Mouse (Mus musculus) left cerebral cortex, postnatal 4 days (tissue): ENCODE measurements at regions not wholly inside any gene's neighbourhood (a gene's known extent, or its start where the extent isn't known, plus 50 kb on each side); places are given as distances from the start of the nearest gene placed in this dataset.

Experiments used
- DNase-seq: peaks from one replicate; pipeline ENCODE4 v3.0.0-alpha.2; 2022
- intact Hi-C: fragments of 180-260 bp; cut with DNase I; formaldehyde crosslinking; loops from one replicate; pipeline ENCODE4 v1.15.1; 2025

GRCm38 (mm10) chr5:39181616-39182402 is 305.2 kb upstream of the Clnk start:
- intact Hi-C loops: no loop called here
- DNase-seq: no peak

GRCm38 (mm10) chr5:39181028-39181427 is 304.4 kb upstream of the Clnk start:
- peak; percentile 41 for DNase-seq
- intact Hi-C loops: no loop called here

GRCm38 (mm10) chr5:39177891-39178290 is 301.3 kb upstream of the Clnk start:
- intact Hi-C loops: no loop called here

GRCm38 (mm10) chr5:39176906-39177305 is 300.3 kb upstream of the Clnk start:
- intact Hi-C loops: no loop called here
- DNase-seq: peak; percentile 7

More at GRCm38 (mm10) chr5:39177891-39178290, 301.3 kb upstream of the Clnk start:
- no peak for DNase-seq

GRCm38 (mm10) chr5:39173491-39173890 is 296.9 kb upstream of the Clnk start:
- no peak for DNase-seq
- intact Hi-C loops: no loop called here

GRCm38 (mm10) chr5:39159651-39160050 is 283.0 kb upstream of the Clnk start:
- DNase-seq: no peak
- intact Hi-C loops: no loop called here

- DNase-seq: no peak
- intact Hi-C loops: no loop called here
Observed at GRCm38 (mm10) chr5:39155763-39156162, 279.2 kb upstream of the Clnk start.

- DNase-seq: no peak
- intact Hi-C loops: no loop called here
Observed at GRCm38 (mm10) chr5:39153291-39153794, 276.7 kb upstream of the Clnk start.

- intact Hi-C loops: no loop called here
- DNase-seq: no peak
Observed at GRCm38 (mm10) chr5:39151917-39152316, 275.3 kb upstream of the Clnk start.

- intact Hi-C loops: no loop called here
- DNase-seq: no peak
Observed at GRCm38 (mm10) chr5:39150891-39151290, 274.3 kb upstream of the Clnk start.

GRCm38 (mm10) chr5:39145658-39146057 is 269.0 kb upstream of the Clnk start:
- DNase-seq: no peak
- intact Hi-C loops: no loop called here

GRCm38 (mm10) chr5:39144225-39144624 is 267.6 kb upstream of the Clnk start:
- intact Hi-C loops: no loop called here
- no peak for DNase-seq

GRCm38 (mm10) chr5:39143648-39144047 is 267.0 kb upstream of the Clnk start:
- intact Hi-C loops: no loop called here
- peak; percentile 31 for DNase-seq

GRCm38 (mm10) chr5:39138375-39138774 is 261.8 kb upstream of the Clnk start:
- no peak for DNase-seq
- intact Hi-C loops: no loop called here

GRCm38 (mm10) chr5:39128931-39129330 is 252.3 kb upstream of the Clnk start:
- no peak for DNase-seq
- intact Hi-C loops: no loop called here

GRCm38 (mm10) chr5:39126833-39127232 is 250.2 kb upstream of the Clnk start:
- intact Hi-C loops: no loop called here
- DNase-seq: no peak

- peak; percentile 49 for DNase-seq
- intact Hi-C loops: no loop called here
Observed at GRCm38 (mm10) chr5:39126270-39126691, 249.7 kb upstream of the Clnk start.

GRCm38 (mm10) chr5:39110336-39110735 is 233.7 kb upstream of the Clnk start:
- intact Hi-C loops: no loop called here
- no peak for DNase-seq

- peak; percentile 5 for DNase-seq
- intact Hi-C loops: no loop called here
Observed at GRCm38 (mm10) chr5:39109526-39109925, 232.9 kb upstream of the Clnk start.

GRCm38 (mm10) chr5:39099113-39099512 is 222.5 kb upstream of the Clnk start:
- DNase-seq: peak; percentile 25
- intact Hi-C loops: no loop called here

- intact Hi-C loops: no loop called here
- DNase-seq: no peak
Observed at GRCm38 (mm10) chr5:39094875-39095274, 218.3 kb upstream of the Clnk start.

- peak; percentile 87 for DNase-seq
- intact Hi-C loops: no loop called here
Observed at GRCm38 (mm10) chr5:39076555-39077178, 200.1 kb upstream of the Clnk start.
